Comparison of ENCODE assay signal across 7 mouse cellular contexts in the genomic region with DNA sequence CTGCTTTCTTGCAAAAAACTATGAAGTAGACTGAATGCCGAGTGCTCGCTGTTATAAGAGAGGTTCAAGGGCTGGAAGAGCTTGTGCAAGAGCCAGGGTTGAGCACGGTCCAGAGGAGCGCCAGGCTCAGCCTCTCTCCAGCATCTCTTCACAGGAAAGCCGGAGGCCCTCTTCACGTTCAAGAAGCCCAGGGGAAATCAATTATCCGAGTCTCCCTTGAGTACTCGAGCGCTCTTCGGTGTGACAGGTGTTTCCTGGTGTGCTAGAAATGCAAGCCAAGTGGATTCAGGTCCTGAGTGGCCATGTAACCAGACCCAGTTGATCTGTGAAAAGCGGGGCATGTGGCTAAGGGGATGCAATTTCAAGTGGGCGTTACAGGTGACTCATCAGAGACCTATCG. TPM values are rescaled to one million over a fixed set of nuclear protein-coding genes. Genes with fewer than 3 reads are reported as not detected.
A peak's percentile ranks its signal among the peaks of the same experiment; 100 is the strongest.
DNase-seq lines count a peak whose midpoint lies in the region; ATAC-seq and TF ChIP-seq lines count a peak whose summit lies in the region.

A gene (plus strand): TSS at position 295 of the 400 bp plus-strand sequence.

- ATAC-seq in heart, embryonic 13.5 days (ENCODE audit: extremely low read depth, insufficient number of reproducible peaks, low FRiP score, low TSS enrichment): no peak
- ATAC-seq in limb, embryonic 12.5 days (ENCODE audit: insufficient number of reproducible peaks, insufficient read depth, low FRiP score, low TSS enrichment, low read depth): 0 out of 2 replicates have a peak, but pooled peaks have one; percentile 8
- peak; percentile 31; the same call in 1 of the 2 replicates for ATAC-seq in midbrain, embryonic 13.5 days

- peaks cover 6% of the 10 kb centered on the region; the same call in 1 of the 2 replicates for H3K4me1 ChIP-seq in cerebellum, adult 2 months (ENCODE audit: control insufficient read depth, insufficient read depth, low read length)
- peaks cover 13% of the 10 kb centered on the region for H3K4me1 ChIP-seq in heart, embryonic 13.5 days
- H3K4me1 ChIP-seq in limb, embryonic 12.5 days (replicated peaks): no peaks in the 10 kb centered on the region; the same call in 1 of the 2 replicates
- H3K4me1 ChIP-seq in midbrain, embryonic 13.5 days (replicated peaks): peaks cover 15% of the 10 kb centered on the region; the same call in 1 of the 2 replicates

- peaks cover 4% of the 10 kb centered on the region; the same call in 1 of the 2 replicates for H3K36me3 ChIP-seq in heart, embryonic 13.5 days
- H3K36me3 ChIP-seq in limb, embryonic 12.5 days: peaks cover 6% of the 10 kb centered on the region; the same call in 1 of the 2 replicates
- peaks cover 4% of the 10 kb centered on the region; the same call in 1 of the 2 replicates for H3K36me3 ChIP-seq in midbrain, embryonic 13.5 days

- H3K4me2 ChIP-seq in heart, embryonic 13.5 days: peak within 1 kb of the TSS; percentile 79
- peak within 1 kb of the TSS; percentile 61 for H3K4me2 ChIP-seq in limb, embryonic 12.5 days
- H3K4me2 ChIP-seq in midbrain, embryonic 13.5 days (replicated peaks): peak within 1 kb of the TSS; percentile 78

- no peak for TF ChIP-seq POLR2A in cerebellum, adult 2 months (IDR thresholded peaks at IDR 0.05; ENCODE audit: borderline replicate concordance, insufficient read depth, low read length)

- peak within 1 kb of the TSS; percentile 70 for H3K27ac ChIP-seq in cerebellum, adult 2 months (ENCODE audit: insufficient read depth, low read length)
- H3K27ac ChIP-seq in heart, embryonic 13.5 days (replicated peaks): peak within 1 kb of the TSS; percentile 41; the same call in 1 of the 2 replicates
- H3K27ac ChIP-seq in limb, embryonic 12.5 days: peak within 1 kb of the TSS; percentile 83
- H3K27ac ChIP-seq in midbrain, embryonic 13.5 days: peak within 1 kb of the TSS; percentile 92

- no peaks in the 10 kb centered on the region for H3K9me3 ChIP-seq in heart, embryonic 13.5 days
- H3K9me3 ChIP-seq in limb, embryonic 12.5 days: no peaks in the 10 kb centered on the region
- H3K9me3 ChIP-seq in midbrain, embryonic 13.5 days: no peaks in the 10 kb centered on the region

- peak within 1 kb of the TSS; percentile 80 for H3K4me3 ChIP-seq in cerebellum, adult 2 months (replicated peaks; ENCODE audit: insufficient read depth, low read depth, low read length)
- peak within 1 kb of the TSS; percentile 78 for H3K4me3 ChIP-seq in heart, embryonic 13.5 days
- H3K4me3 ChIP-seq in limb, embryonic 12.5 days (replicated peaks): peak within 1 kb of the TSS; percentile 79
- peak within 1 kb of the TSS; percentile 83 for H3K4me3 ChIP-seq in midbrain, embryonic 13.5 days (replicated peaks)

- peak within 1 kb of the TSS; percentile 81 for H3K9ac ChIP-seq in heart, embryonic 13.5 days
- peak within 1 kb of the TSS; percentile 71 for H3K9ac ChIP-seq in limb, embryonic 12.5 days (replicated peaks)
- H3K9ac ChIP-seq in midbrain, embryonic 13.5 days (replicated peaks): peak within 1 kb of the TSS; percentile 91

- no peak for TF ChIP-seq CTCF in cerebellum, adult 2 months (IDR thresholded peaks at IDR 0.05; ENCODE audit: borderline replicate concordance, insufficient read depth, low read depth, low read length)

- H3K27me3 ChIP-seq in cerebellum, adult 2 months (ENCODE audit: control insufficient read depth, insufficient read depth, low read length): no peaks in the 10 kb centered on the region
- peaks cover 7% of the 10 kb centered on the region for H3K27me3 ChIP-seq in heart, embryonic 13.5 days (replicated peaks)
- peaks cover 4% of the 10 kb centered on the region; the same call in 1 of the 2 replicates for H3K27me3 ChIP-seq in limb, embryonic 12.5 days
- H3K27me3 ChIP-seq in midbrain, embryonic 13.5 days: peaks cover 10% of the 10 kb centered on the region; the same call in 1 of the 2 replicates

- DNase-seq in 3T3-L1 (ENCODE audit: low read depth, low spot score): peak; percentile 34
- peak; percentile 51 for DNase-seq in A20 (ENCODE audit: low read depth, low spot score)
- peak; percentile 30 to 32 for DNase-seq in cerebellum, adult 2 months
- no peak for DNase-seq in urinary bladder, postnatal 10 days (ENCODE audit: low spot score)

- 16% methylated on average over 13 of the region's 13 CpGs for WGBS in cerebellum, adult 2 months
- 25% methylated on average over 13 of the region's 13 CpGs for WGBS in heart, embryonic 13.5 days
- 29% methylated on average over 13 of the region's 13 CpGs for WGBS in limb, embryonic 12.5 days
- 27% methylated on average over 13 of the region's 13 CpGs for WGBS in midbrain, embryonic 13.5 days

RNA-seq across cellular contexts. Expression of the gene that starts here (rescaled TPM):
- polyA plus RNA-seq in cerebellum, adult 2 months (2012; rRNA removed): 4.1 and 4.2 TPM in 2 replicates
- polyA plus RNA-seq in heart, embryonic 13.5 days (2015; fragmentation: Nextera tagmentation; extraction: Ambion mirVana): 1.2 TPM in 2 replicates
- 4.5 and 5.1 TPM in 2 replicates for polyA plus RNA-seq in limb, embryonic 12.5 days (2016; fragmentation: Nextera tagmentation; extraction: Ambion mirVana)
- 4.9 TPM in 2 replicates for polyA plus RNA-seq in midbrain, embryonic 13.5 days (2015; fragmentation: Nextera tagmentation; extraction: Ambion mirVana)

Comparison
In these comparisons a context has a peak if more than half of its experiments do, and no peak if none do; other contexts are left out.
1. H3K27ac ChIP-seq: peak in every context shown above with its lines; median percentile 92 in midbrain, embryonic 13.5 days; 83 in limb, embryonic 12.5 days; 70 in cerebellum, adult 2 months; 41 in heart, embryonic 13.5 days.